Mouse (Mus musculus) adrenal gland, adult 8-10 months (tissue): Measurements from ENCODE around the gene Arf6. TPM values are rescaled to one million over a fixed set of nuclear protein-coding genes. Genes with fewer than 3 reads are reported as not detected.

Experiments used
- DNase-seq: peaks from one replicate; pipeline ENCODE4 v3.0.0; 2022
- microRNA-seq, 2 experiments: library from miRNA; unstranded; fragments of <30 nt; microRNA quantifications; one replicate each; pipeline ENCODE4 v1.2.0; 2022
- total RNA-seq, 4 experiments: library from RNA; stranded (reverse); gene quantifications; 2 replicates each; pipeline ENCODE4 v1.2.4; 2022

The Arf6 gene
- total RNA-seq, 4 experiments from 2014 or later, result 108 to 148 (median 117) TPM

GRCm38 (mm10) chr12:69413303-69413702 lies 41.4 kb downstream of the Arf6 start:
- no peak for DNase-seq

- no peak for DNase-seq
Measured at GRCm38 (mm10) chr12:69414826-69415572, 43.0 kb downstream of the Arf6 start.

- no peak for DNase-seq
Measured at GRCm38 (mm10) chr12:69416793-69417192, 44.8 kb downstream of the Arf6 start.

GRCm38 (mm10) chr12:69417701-69418291 lies 45.8 kb downstream of the Arf6 start:
- no peak for DNase-seq

- DNase-seq, result no peak
Measured at GRCm38 (mm10) chr12:69418606-69419005, 46.7 kb downstream of the Arf6 start.

- DNase-seq, result no peak
Measured at GRCm38 (mm10) chr12:69419017-69419605, 47.2 kb downstream of the Arf6 start.

GRCm38 (mm10) chr12:69419606-69420005 lies 47.7 kb downstream of the Arf6 start:
- no peak for DNase-seq

- no peak for DNase-seq
Measured at GRCm38 (mm10) chr12:69420716-69421115, 48.8 kb downstream of the Arf6 start.

GRCm38 (mm10) chr12:69422827-69423537 lies 51.0 kb downstream of the Arf6 start:
- DNase-seq, result no peak

Small RNA genes within 50 kb of the gene (microRNA-seq; reads per million reads assigned to microRNA genes)
- gene Gm47299 (0 to 0.18 reads per million in 2 experiments), gene Gm47305 (0 reads per million in 2 experiments)

Other genes with a start within 250 kb of the Arf6 start
- gene Rps29, start 213.0 kb upstream of the Arf6 start, total RNA-seq, result 1,000 to 10,000 TPM; 1,288 to 1,496 (median 1,367) TPM
- gene Lrr1, start 203.3 kb upstream of the Arf6 start, total RNA-seq, result not detected
- gene Rpl36al, start 188.1 kb upstream of the Arf6 start, total RNA-seq, result 100 to 1,000 TPM; 457 to 680 (median 548) TPM
- gene Mgat2, start 188.0 kb upstream of the Arf6 start, total RNA-seq, result 10 to 100 TPM; 59.8 to 89.4 (median 61.3) TPM
- gene Gm49383, start 175.0 kb upstream of the Arf6 start, total RNA-seq, result 1 to 10 TPM; 5.1 to 8.0 (median 5.8) TPM
- 1 to 10 TPM in 3 of 4 experiments, under 1 TPM in 1; 0.94 to 2.2 (median 1.5) TPM for gene Dnaaf2, start 173.7 kb upstream of the Arf6 start, total RNA-seq
- 1 to 10 TPM; 3.6 to 7.2 (median 5.3) TPM for gene Gm49384, start 167.9 kb upstream of the Arf6 start, total RNA-seq
- 1 to 10 TPM; 1.9 to 2.6 (median 2.4) TPM for gene Pole2, start 144.0 kb upstream of the Arf6 start, total RNA-seq
- 10 to 100 TPM in 1 of 4 experiments, 1 to 10 TPM in 3; 5.8 to 10.7 (median 8.9) TPM for gene Klhdc1, start 131.0 kb upstream of the Arf6 start, total RNA-seq
- gene Klhdc2, start 75.5 kb upstream of the Arf6 start, total RNA-seq, result 10 to 100 TPM; 65.7 to 67.2 (median 67.0) TPM
- 10 to 100 TPM; 41.6 to 80.5 (median 55.2) TPM for gene Nemf, start 15.0 kb upstream of the Arf6 start, total RNA-seq
- gene Gm9887, start 308 bp downstream of the Arf6 start, total RNA-seq, result under 1 TPM in 2 of 4 experiments, not detected in 2; 0.73 to 0.86 TPM
- gene Vcpkmt, start 210.9 kb downstream of the Arf6 start, total RNA-seq, result 10 to 100 TPM; 14.5 to 21.8 (median 18.3) TPM